Mouse (Mus musculus): ENCODE measurements around the gene Slc16a7. TPM values are rescaled to one million over a fixed set of nuclear protein-coding genes. Genes with fewer than 3 reads are reported as not detected.

Slc16a7 gene
- polyA plus RNA-seq, 1 experiment, result 0.46 TPM

DNA sequence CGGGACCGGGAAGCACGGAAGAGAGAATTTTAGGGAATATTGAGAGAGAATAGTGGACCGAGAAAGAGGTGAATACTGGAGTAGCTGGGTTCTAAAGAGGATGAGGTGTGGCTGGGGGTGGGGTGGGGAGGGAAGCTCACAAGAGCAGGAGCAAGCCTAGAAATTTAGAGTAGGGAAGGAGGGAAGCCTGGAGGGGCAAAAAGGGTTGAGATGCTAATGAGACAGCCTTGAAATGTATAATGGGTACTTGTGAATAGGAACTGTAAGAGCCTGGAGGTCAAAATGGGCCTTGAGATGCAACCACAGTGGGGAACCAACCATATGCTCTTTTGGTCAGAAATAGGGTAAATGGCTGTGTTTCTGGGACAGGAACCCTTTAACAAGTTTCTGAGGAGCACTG lies 203.9 kb downstream of the Slc16a7 start:
- WGBS, result 93% methylated on average over 4 of the region's 4 CpGs
- no peaks in the 10 kb centered on the region for H3K4me1 ChIP-seq (ENCODE audit: control insufficient read depth, insufficient read depth, insufficient read length, low read length)
- H3K27me3 ChIP-seq (ENCODE audit: control insufficient read depth, insufficient read depth, low read length), result no peaks in the 10 kb centered on the region
- no peaks in the 10 kb centered on the region for H3K36me3 ChIP-seq (ENCODE audit: control insufficient read depth, insufficient read depth, low read length)
- H3K4me3 ChIP-seq (ENCODE audit: low read depth, low read length), result no peak overlapping the region
- TF ChIP-seq POLR2A (IDR thresholded peaks at IDR 0.05; ENCODE audit: low read depth, low read length), result no peak
- H3K27ac ChIP-seq (ENCODE audit: insufficient read depth, low read depth, low read length), result no peak overlapping the region

DNA sequence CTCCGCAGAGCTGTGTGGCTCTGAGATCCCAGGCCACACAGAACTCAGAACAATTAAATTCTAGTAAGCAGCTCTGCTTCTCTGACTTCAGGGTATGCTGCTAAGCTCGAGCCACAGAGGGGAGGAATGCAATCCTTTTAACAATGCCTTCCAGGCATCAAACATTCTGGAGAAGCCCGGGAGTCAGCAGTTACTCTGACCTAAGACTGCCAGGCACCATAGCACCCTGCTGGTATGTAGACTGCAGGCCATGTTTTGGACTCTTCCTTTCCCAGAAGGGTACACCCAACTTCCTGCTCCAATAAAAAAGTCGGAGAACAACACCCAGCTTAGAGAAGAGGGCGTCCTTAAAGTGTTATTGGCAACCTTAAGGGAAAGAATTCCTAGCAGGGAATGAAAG lies 205.1 kb downstream of the Slc16a7 start:
- 50% methylated on average over 5 of the region's 5 CpGs for WGBS
- H3K4me1 ChIP-seq (ENCODE audit: control insufficient read depth, insufficient read depth, insufficient read length, low read length), result no peaks in the 10 kb centered on the region
- no peaks in the 10 kb centered on the region for H3K36me3 ChIP-seq (ENCODE audit: control insufficient read depth, insufficient read depth, low read length)
- no peak overlapping the region for H3K4me3 ChIP-seq (ENCODE audit: low read depth, low read length)
- no peak for TF ChIP-seq CTCF (IDR thresholded peaks at IDR 0.05; ENCODE audit: extremely low read depth, insufficient read length, insufficient replicate concordance, low read depth, low read length)
- TF ChIP-seq POLR2A (IDR thresholded peaks at IDR 0.05; ENCODE audit: low read depth, low read length), result no peak
- no peak overlapping the region for H3K27ac ChIP-seq (ENCODE audit: insufficient read depth, low read depth, low read length)
- no peaks in the 10 kb centered on the region for H3K27me3 ChIP-seq (ENCODE audit: control insufficient read depth, insufficient read depth, low read length)

DNA sequence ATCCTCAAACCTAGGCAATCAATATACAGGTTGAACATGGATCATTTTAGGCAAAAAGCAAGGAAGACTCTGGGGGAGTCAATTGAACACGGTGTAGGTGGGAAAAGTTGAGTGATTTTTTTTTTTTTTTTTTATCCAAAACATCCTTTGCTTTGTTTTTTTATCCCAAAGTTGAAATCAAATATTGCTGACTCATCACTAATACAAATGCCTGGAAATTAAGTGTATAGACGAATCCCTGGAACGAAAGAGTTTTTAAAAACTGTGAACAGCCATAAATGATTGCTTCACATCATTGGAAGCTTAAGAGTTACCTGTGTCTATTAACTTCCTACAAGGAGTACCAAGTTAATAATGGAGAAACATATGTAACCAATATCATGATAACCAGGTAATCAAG lies 206.7 kb downstream of the Slc16a7 start:
- TF ChIP-seq POLR2A (IDR thresholded peaks at IDR 0.05; ENCODE audit: low read depth, low read length), result no peak
- no peak for TF ChIP-seq CTCF (IDR thresholded peaks at IDR 0.05; ENCODE audit: extremely low read depth, insufficient read length, insufficient replicate concordance, low read depth, low read length)
- no peaks in the 10 kb centered on the region for H3K27me3 ChIP-seq (ENCODE audit: control insufficient read depth, insufficient read depth, low read length)
- H3K27ac ChIP-seq (ENCODE audit: insufficient read depth, low read depth, low read length), result no peak overlapping the region
- 89% methylated on average over 3 of the region's 3 CpGs for WGBS
- H3K4me3 ChIP-seq (ENCODE audit: low read depth, low read length), result no peak overlapping the region
- no peaks in the 10 kb centered on the region for H3K36me3 ChIP-seq (ENCODE audit: control insufficient read depth, insufficient read depth, low read length)
- H3K4me1 ChIP-seq (ENCODE audit: control insufficient read depth, insufficient read depth, insufficient read length, low read length), result no peaks in the 10 kb centered on the region

DNA sequence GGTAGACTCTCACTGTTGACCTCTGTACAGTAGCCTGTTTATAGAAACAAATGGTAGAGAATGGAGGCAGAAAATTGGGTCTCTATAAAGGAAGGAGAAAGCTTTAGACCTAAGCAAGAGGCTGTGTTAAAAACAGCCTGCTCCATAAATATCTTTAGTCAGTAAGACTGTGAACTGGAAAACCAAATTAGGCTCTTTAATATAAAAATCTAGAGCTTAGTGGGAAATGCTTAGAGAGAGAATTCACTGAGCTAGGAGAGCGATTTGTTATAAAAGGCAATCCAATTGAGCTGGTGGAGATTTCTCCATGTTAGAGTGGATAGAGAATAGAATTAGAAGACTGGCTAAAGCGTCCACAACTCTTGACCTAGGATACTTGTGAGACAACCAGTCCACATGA lies 211.5 kb downstream of the Slc16a7 start:
- TF ChIP-seq POLR2A (IDR thresholded peaks at IDR 0.05; ENCODE audit: low read depth, low read length) (no peak), CTCF (IDR thresholded peaks at IDR 0.05; ENCODE audit: extremely low read depth, insufficient read length, insufficient replicate concordance, low read depth, low read length) (no peak)
- H3K36me3 ChIP-seq (ENCODE audit: control insufficient read depth, insufficient read depth, low read length), result no peaks in the 10 kb centered on the region

DNA sequence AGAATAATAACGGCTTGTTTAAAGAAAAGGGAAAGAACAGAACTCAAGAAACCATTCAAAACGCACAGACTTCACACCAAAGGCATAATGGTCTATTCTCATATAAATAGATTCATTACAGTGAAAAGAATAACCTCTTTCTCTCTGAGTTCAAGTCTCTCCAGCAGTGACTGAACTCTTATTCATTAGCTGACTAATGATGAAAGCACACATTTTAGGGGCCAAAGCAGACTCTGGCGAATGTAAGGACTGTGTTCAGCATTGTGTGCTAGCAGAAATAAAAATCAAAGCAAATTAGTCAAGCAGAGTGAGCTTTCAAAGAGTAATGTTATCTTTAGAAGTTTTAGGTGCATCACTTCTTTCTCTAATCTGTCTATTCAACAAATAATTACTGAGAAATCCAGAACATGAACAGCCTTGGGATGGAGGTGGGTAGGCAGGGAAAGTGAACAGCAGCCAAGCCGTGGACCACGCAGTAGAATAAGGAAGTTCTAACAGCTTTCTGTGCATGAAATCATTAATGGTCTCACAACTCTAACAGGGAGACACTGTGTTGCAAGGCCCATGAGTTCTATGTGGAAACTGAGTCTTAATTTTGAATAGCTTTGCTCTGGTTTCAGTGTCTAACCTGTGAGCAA lies 214.1 kb downstream of the Slc16a7 start:
- no peaks in the 10 kb centered on the region for H3K4me1 ChIP-seq (ENCODE audit: control insufficient read depth, insufficient read depth, insufficient read length, low read length)
- H3K36me3 ChIP-seq (ENCODE audit: control insufficient read depth, insufficient read depth, low read length), result no peaks in the 10 kb centered on the region
- TF ChIP-seq CTCF (IDR thresholded peaks at IDR 0.05; ENCODE audit: extremely low read depth, insufficient read length, insufficient replicate concordance, low read depth, low read length) (no peak), POLR2A (IDR thresholded peaks at IDR 0.05; ENCODE audit: low read depth, low read length) (no peak)
- H3K4me3 ChIP-seq (ENCODE audit: low read depth, low read length), result no peak overlapping the region
- WGBS, result 80% methylated on average over 5 of the region's 5 CpGs
- no peaks in the 10 kb centered on the region for H3K27me3 ChIP-seq (ENCODE audit: control insufficient read depth, insufficient read depth, low read length)
- no peak overlapping the region for H3K27ac ChIP-seq (ENCODE audit: insufficient read depth, low read depth, low read length)

More for the DNA sequence above, 211.5 kb downstream of the Slc16a7 start:
- WGBS, result 87% methylated on average over 2 of the region's 2 CpGs
- H3K4me1 ChIP-seq (ENCODE audit: control insufficient read depth, insufficient read depth, insufficient read length, low read length), result no peaks in the 10 kb centered on the region
- H3K27me3 ChIP-seq (ENCODE audit: control insufficient read depth, insufficient read depth, low read length), result no peaks in the 10 kb centered on the region
- no peak overlapping the region for H3K4me3 ChIP-seq (ENCODE audit: low read depth, low read length)
- no peak overlapping the region for H3K27ac ChIP-seq (ENCODE audit: insufficient read depth, low read depth, low read length)

DNA sequence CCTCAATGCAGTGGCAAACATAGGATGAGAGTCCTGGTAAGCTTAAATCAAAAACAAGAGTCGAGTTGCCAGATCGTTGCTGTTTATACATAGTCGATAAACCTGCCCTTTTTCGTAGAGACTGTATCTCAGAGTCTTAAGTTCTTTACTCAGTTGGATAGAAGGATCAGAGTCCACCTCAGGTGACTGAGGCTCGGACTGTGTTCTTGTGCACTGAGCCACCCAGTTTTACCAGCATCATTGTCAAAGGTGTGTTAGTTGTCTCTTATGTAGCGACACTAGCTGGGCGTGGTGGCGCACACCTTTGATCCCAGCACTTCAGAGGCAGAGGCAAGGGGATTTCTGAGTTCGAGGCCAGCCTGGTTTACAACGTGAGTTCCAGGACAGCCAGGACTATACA lies 217.6 kb downstream of the Slc16a7 start:
- H3K27ac ChIP-seq (ENCODE audit: insufficient read depth, low read depth, low read length), result peak overlapping the region; percentile 34; the same call in 1 of the 2 replicates
- H3K27me3 ChIP-seq (ENCODE audit: control insufficient read depth, insufficient read depth, low read length), result no peaks in the 10 kb centered on the region
- no peak for TF ChIP-seq CTCF (IDR thresholded peaks at IDR 0.05; ENCODE audit: extremely low read depth, insufficient read length, insufficient replicate concordance, low read depth, low read length)
- no peak for TF ChIP-seq POLR2A (IDR thresholded peaks at IDR 0.05; ENCODE audit: low read depth, low read length)
- H3K4me1 ChIP-seq (ENCODE audit: control insufficient read depth, insufficient read depth, insufficient read length, low read length), result no peaks in the 10 kb centered on the region
- 50% methylated on average over 10 of the region's 10 CpGs for WGBS
- H3K36me3 ChIP-seq (ENCODE audit: control insufficient read depth, insufficient read depth, low read length), result no peaks in the 10 kb centered on the region
- H3K4me3 ChIP-seq (ENCODE audit: low read depth, low read length), result no peak overlapping the region

DNA sequence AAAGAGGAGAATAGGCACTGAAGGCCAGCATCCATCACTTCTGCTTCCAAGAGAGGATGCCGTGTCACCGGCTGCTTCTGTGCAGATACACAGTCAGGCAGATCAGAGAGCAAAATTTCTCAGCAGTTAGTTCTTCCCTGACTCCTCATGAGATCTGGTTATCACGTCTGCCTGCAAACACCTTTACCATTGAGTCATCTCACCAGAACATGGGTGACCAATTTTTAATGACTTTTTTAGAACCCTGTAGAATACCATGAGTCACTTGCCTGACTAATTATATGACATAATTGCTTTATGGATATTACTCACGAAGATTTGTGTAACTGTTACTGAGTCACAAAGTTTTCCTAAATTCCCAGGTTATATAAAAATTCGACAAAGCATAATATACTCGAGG lies 218.1 kb downstream of the Slc16a7 start:
- H3K36me3 ChIP-seq (ENCODE audit: control insufficient read depth, insufficient read depth, low read length), result no peaks in the 10 kb centered on the region
- H3K4me3 ChIP-seq (ENCODE audit: low read depth, low read length), result no peak overlapping the region
- 53% methylated on average over 6 of the region's 6 CpGs for WGBS
- no peaks in the 10 kb centered on the region for H3K4me1 ChIP-seq (ENCODE audit: control insufficient read depth, insufficient read depth, insufficient read length, low read length)
- TF ChIP-seq POLR2A (IDR thresholded peaks at IDR 0.05; ENCODE audit: low read depth, low read length) (no peak), CTCF (IDR thresholded peaks at IDR 0.05; ENCODE audit: extremely low read depth, insufficient read length, insufficient replicate concordance, low read depth, low read length) (no peak)
- H3K27ac ChIP-seq (ENCODE audit: insufficient read depth, low read depth, low read length), result no peak overlapping the region
- H3K27me3 ChIP-seq (ENCODE audit: control insufficient read depth, insufficient read depth, low read length), result no peaks in the 10 kb centered on the region
